Mouse (Mus musculus): Measurements from ENCODE around the gene 1700028K03Rik.

DNA sequence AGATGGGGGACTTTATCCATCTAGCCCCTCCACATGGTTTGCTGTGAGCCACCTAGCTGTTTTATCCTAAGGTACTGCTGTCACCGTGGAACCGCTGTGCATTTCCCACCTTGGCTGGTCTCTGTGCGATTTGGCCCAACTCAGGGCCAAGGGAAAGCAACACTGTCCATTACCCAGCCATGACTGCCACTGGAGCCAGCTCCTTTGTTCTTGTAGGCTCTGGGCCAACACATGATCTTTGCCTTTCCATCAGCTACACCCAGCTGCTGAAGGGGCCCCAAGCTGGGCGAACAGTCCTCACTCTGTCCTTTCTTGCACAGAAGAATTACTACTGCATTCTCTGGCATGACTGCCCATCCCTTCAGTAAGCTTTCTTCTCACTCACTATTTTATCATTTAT lies 15.9 kb upstream of the 1700028K03Rik start:
- TF ChIP-seq POLR2A (IDR thresholded peaks at IDR 0.05; ENCODE audit: low read depth, low read length) = no peak
- TF ChIP-seq CTCF (IDR thresholded peaks at IDR 0.05; ENCODE audit: extremely low read depth, insufficient read length, insufficient replicate concordance, low read depth, low read length) = no peak

All from small intestine, adult 2 months (tissue).